Mouse (Mus musculus) kidney, postnatal 10 days (tissue): ENCODE data around the gene Galnt18.

Experiments used
- DNase-seq: peaks from one replicate; pipeline ENCODE4 v3.0.0; 2021; ENCODE audit warnings: mixed read lengths

Galnt18 gene

GRCm38 (mm10) chr7:111770585-111770984 lies 9.2 kb downstream of the Galnt18 start:
- no peak for DNase-seq

DNA sequence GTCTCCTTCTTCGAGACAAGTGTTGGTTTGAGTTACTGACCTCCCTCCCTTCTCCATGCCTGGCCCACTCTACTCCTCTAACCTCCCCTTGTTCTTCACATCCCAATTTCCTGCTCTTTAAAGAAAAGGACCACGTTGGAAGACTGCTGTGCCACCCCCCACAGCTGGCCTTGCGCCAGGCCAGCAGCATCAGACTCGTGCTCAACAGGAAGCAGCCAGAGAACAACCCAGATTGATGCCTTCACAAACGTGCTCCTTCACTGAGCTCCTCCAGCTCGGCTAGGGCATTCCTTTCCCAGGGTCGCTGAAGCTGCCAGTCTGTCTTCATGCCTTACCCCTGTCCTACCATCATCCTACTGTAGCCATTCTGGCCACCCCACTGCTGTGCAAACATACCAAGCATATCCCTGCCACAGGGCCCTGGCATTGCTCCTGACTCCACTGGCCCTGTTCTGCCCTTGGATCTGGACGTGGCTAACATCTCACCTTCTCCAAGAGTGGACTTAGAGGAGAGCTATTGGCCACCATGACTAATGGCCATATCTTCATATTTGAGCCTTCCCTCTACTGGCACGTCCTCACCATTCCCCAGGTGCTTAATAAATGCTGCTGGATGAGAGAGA lies 13.5 kb downstream of the Galnt18 start:
- peak; percentile 25 for DNase-seq

DNA sequence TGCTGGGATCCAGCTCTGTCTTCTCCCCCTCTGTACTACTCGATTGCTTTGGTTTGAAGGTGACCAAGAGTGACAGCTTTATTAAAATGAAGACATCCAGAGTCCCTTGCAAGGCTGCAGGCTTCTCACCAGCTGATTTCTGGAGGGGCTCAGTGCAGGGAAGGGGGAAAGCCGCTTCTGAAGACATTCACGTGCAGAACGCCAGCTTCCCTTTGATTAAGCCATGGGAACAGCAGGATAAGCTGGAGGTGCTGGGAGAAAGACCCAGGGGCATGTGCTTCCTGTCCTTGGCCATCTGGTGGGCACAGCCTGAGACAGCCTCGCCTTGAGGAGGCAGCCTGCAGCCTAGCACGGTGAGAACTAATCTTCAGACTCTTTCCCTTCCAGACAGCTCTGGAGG lies 17.0 kb downstream of the Galnt18 start:
- no peak for DNase-seq

GRCm38 (mm10) chr7:111748571-111749071 lies 31.2 kb downstream of the Galnt18 start:
- no peak for DNase-seq

GRCm38 (mm10) chr7:111744770-111745169 lies 35.0 kb downstream of the Galnt18 start:
- DNase-seq = peak; percentile 63

- DNase-seq = peak; percentile 34
Measured at GRCm38 (mm10) chr7:111741595-111741994, 38.2 kb downstream of the Galnt18 start.

GRCm38 (mm10) chr7:111740091-111740490 lies 39.7 kb downstream of the Galnt18 start:
- DNase-seq = no peak

DNA sequence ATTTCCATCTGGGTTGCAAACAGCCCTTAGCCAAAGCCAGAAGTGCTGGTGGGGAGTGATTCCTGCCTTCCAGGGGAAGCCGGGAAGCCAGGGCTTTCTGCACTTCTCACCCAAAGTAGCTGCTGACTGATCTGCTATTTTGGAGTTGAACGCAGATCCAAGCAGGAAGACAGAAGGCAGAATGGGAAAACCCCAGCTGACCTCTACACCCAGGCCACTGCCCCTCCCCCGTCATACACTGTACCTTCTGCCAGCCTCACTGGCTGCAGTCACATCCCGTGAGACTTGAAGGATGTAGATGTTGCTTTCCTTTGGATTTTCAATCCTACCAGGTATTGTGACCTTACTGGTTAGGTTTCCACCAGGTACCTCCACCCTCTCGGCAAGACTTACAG lies 40.4 kb downstream of the Galnt18 start:
- peak; percentile 64 for DNase-seq

DNA sequence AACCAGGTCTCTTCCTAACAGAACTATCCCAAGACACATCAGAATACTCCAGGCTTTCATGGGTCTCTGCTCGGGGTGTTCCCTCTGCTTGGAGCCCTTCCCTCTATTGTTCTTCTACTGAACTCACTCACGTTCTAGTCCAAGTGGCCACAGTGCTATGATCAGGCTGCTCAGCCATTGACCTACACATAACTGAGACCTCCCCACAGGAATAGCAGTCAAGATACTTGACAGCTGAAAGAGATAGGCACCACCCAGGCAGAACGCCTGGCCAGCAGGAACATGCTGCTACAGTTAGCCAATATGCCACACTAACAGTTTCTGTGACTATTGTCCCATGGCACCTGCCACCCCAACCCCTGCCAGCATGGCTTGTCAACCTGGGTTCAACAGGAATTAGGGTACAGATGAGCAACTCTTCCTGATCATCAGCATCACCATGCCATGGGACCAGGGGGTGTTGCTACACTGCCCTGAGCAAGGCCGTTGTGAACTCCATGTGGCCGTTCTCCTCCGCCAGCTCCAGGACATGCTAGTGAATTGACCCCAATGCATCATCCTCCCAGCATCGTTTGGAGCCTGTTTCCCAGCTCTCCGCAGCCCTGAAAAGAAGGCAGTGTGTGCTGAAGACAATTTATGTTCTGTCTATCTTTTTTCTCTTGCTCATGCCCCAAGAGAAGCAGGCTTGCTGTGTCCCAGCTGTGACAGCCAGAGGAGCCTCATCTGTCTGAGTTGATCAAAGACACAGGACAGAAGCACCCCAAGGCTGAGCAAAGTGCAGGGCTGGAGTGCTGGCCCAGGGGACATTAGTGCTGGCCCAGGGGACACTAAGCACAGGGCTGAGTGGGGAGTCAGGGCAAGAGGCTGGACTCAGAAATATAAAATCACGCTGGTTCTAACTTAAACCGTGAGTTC lies 41.1 kb downstream of the Galnt18 start:
- DNase-seq = peak; percentile 21

DNA sequence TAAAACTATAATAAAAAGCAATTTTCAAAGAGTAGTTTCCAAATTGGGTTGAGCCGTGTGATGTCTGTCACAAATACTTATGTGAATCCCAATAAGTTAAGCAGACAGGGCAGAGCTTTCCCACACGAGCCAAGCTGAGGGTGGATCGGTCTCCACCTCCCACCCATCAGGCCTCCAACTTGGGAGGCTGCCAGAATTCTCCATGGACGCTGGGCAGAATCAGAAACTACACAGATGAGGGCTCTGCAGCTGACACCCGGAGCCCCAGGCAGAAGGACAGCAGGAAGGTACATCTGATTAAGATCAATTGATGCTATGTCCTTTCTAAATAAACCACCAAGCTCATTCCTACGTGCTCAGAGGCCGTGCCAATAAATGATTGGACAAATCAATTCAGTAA lies 42.4 kb downstream of the Galnt18 start:
- DNase-seq = peak; percentile 49

DNA sequence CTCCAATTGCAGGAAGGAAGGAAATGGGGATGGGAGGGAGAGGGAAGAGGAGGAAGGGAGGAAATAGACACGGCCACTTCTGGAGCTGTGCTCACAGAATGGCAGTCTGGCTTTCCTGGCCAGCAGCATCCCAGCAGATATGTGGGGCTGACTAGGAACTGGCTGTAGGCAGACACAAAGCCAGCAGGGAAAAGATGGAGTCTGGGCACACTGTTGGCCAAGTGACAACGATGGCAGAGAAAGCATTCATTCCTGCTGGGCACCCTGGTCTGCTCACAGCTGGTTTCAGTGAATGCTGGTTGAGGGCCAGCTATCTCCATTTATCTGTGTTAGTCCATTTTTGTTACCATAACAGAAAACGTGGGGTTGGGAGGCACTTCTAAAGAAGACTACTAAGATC lies 43.4 kb downstream of the Galnt18 start:
- DNase-seq = no peak

DNA sequence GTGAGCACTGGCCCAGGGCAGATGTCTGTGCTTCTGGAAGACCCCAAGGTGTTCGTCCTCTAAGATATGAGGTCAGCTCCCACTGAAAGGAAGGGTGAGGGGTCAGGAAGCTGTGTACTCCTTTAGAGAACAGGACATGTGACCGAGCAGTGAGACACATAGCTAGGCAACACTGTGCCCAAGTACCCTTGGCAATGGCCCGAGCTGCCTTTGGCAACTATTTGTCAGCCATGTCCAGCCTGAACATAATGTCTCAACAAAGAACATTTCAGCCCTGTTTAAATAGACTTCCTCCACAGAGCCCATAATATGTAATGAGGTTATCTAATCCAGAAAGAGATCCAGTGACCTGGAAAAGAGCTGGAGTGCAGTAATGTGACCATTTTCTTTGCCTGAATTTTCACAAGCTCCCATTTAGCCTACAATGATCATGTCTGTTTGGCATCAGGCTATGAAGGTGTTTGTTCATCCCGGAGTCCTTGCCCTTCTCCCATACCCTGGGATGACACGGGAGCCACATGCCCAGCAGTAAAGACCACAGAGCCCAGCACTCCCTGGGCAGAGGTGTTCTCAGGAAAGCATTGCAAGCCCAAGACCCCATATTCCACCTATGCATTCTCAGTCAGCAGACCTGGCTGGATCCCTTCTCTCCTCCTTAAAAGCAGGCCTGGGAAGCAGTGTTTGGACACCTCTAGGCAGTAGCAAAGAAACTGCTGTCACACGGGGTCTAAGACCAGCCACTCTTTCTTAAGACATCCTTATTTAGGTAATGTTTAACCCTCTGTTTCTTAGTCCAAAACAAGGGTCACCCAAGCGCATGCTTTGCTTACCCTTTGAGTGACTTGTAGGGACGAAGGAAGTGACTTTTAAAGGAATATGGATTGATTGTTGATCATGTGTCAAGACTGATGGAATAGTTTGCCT lies 49.2 kb downstream of the Galnt18 start:
- peak; percentile 38 for DNase-seq

DNA sequence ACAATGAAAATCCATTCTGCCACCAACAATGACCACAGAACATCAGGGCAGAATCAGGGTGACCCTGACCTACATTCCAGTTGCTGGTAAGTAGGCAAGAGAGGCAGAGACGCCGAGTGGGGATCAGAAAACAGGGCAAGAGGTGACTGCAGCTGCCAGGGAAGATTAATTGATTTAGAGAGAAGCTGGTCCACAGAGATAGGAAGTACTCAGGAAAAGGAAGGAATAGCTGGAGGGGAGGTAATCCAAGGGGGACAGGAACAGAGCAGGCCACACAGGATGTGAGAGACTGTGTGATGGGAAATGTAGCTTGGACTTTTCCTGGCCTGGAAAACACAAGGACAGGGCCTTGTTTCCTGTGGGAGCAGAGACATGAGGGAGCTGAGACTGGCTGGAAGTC lies 52.8 kb downstream of the Galnt18 start:
- peak; percentile 27 for DNase-seq

- DNase-seq = no peak
Measured at GRCm38 (mm10) chr7:111724730-111725129, 55.0 kb downstream of the Galnt18 start.

GRCm38 (mm10) chr7:111724004-111724403 lies 55.8 kb downstream of the Galnt18 start:
- DNase-seq = no peak

GRCm38 (mm10) chr7:111721308-111721698 lies 58.5 kb downstream of the Galnt18 start:
- DNase-seq = no peak

- DNase-seq = peak; percentile 50
Measured at GRCm38 (mm10) chr7:111720511-111721307, 59.1 kb downstream of the Galnt18 start.

DNA sequence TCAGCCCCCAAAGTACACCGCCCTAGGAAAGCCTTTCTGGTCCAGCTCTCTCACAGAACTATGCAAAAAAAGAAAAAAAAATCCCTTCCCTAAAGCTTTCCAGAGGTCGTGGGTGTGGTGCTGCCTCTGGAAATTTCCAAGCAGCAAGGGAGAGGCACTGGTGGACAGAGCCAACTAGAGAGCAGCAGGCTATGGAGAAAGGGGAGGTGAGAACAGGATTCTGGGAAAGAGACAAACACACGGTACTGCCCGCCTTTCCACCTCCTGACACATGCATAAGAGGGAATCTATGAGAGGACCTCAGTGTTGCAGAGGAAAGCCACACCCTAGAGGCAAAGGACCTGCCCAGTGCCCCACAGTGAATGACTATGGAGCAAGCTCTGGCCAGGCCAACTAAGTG lies 60.9 kb downstream of the Galnt18 start:
- no peak for DNase-seq

DNA sequence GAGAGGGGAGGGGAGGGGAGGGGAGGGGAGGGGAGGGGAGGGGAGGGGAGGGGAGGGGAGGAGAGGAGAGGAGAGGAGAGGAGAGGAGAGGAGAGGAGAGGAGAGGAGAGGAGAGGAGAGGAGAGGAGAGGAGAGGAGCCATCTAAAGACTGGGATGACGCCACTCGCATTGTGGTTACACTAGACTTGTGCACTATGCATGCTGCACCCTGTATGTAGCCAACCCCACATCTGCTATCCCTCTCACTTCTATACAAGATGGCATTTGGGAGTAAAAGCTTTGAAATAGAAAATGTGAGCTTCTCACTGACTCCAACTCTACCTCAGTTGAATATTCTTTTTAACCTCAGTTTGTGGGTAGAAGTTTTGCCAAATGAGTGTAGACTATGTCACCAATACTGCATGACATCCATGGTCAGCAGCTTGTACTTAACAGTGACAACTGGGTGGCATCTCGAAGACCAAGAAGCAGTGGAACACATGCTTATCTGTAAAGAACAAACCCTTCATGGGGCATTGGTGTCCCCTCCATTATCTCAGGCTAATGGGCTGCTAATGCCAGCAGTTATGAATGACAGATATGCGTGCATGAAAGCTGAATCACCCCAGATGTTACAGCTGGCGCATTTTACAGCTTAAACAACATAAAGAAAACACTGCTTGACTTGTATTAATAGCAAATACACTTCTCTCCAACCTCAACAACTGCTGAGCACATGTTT lies 65.0 kb downstream of the Galnt18 start:
- no peak for DNase-seq

GRCm38 (mm10) chr7:111713828-111714600 lies 65.8 kb downstream of the Galnt18 start:
- DNase-seq = no peak

DNA sequence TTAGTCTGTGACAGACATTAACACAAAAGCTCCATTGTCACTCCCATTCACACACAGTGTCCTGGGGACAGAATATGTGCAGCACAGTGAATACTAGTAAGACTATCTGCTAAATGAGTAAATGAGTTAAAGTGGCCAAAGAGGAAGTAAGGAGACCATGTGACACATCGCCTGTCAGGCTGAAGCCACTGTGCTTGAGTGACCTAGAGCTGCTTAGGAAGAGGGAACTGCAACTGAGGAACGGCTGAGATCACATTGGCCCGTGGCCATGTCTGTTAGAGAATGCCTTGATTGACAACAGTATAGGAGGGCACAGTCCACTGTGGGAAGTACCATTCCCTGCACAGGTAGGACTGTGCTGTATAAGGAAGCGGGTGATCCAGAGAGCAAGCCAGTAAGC lies 67.0 kb downstream of the Galnt18 start:
- no peak for DNase-seq
